Mouse (Mus musculus) embryonic fibroblast, embryonic 13.5 days (primary cell): ENCODE measurements around the gene Txn2.

Experiments used
- CTCF ChIP-seq: IDR thresholded peaks from 2 replicates; pipeline ENCODE4 v1.5.1; 2011; ENCODE audit warnings: mild to moderate bottlenecking, control low read depth, low read length, moderate library complexity, borderline replicate concordance; ENCODE audit not compliant: insufficient read depth
- POLR2A ChIP-seq: IDR thresholded peaks from 2 replicates; pipeline ENCODE4 v1.6.1; 2011; ENCODE audit warnings: low read depth, mild to moderate bottlenecking, control low read depth, low read length, moderate library complexity

- TF ChIP-seq CTCF (no peak), POLR2A (no peak)
Measured at GRCm38 (mm10) chr15:77945711-77946110, 16.9 kb upstream of the Txn2 start.
